28 mouse cellular contexts compared by ENCODE assay signal in genomic region chr2:59960495-59960772, GRCm38 (mm10).
DNase-seq lines count a peak whose midpoint lies in the region; ATAC-seq and TF ChIP-seq lines count a peak whose summit lies in the region.
"Had no signal": no experiment of that assay in that cellular context is flagged by ENCODE, and none has a peak within 500 bp of the region (broad histone marks: within the 10 kb centered on the region; RNA-seq: fewer than 3 reads in every experiment).

No protein-coding gene starts in this region.

- H3K4me3 ChIP-seq in heart, adult 2 months, result no peak overlapping the region
- no peak overlapping the region for H3K4me3 ChIP-seq in heart, embryonic 12.5 days
- no peak overlapping the region for H3K4me3 ChIP-seq in heart, embryonic 16.5 days (ENCODE audit: low read length)
- H3K4me3 ChIP-seq in heart, postnatal 0 days (ENCODE audit: low read depth, low read length), result no peak overlapping the region
- H3K4me3 ChIP-seq: embryonic facial prominence, embryonic 12.5 days; embryonic facial prominence, embryonic 15.5 days; hindbrain, embryonic 10.5 days; hindbrain, embryonic 13.5 days; intestine, embryonic 15.5 days; kidney, embryonic 15.5 days had no signal

- no peak for TF ChIP-seq CTCF in heart, adult 2 months (IDR thresholded peaks at IDR 0.05)
- no peak for TF ChIP-seq CTCF in heart, postnatal 0 days (IDR thresholded peaks at IDR 0.05; ENCODE audit: low read depth)

- peak overlapping the region; percentile 51 for H3K27ac ChIP-seq in heart, adult 2 months
- peak overlapping the region; percentile 84 for H3K27ac ChIP-seq in heart, embryonic 12.5 days (ENCODE audit: poor library complexity, severe bottlenecking)
- peak overlapping the region; percentile 81 for H3K27ac ChIP-seq in heart, embryonic 16.5 days (ENCODE audit: low read length)
- peak overlapping the region; percentile 62 for H3K27ac ChIP-seq in heart, postnatal 0 days (ENCODE audit: low read depth)
- H3K27ac ChIP-seq: embryonic facial prominence, embryonic 12.5 days; embryonic facial prominence, embryonic 15.5 days; hindbrain, embryonic 10.5 days; hindbrain, embryonic 13.5 days; intestine, embryonic 15.5 days; kidney, embryonic 15.5 days had no signal

- no peak for DNase-seq in heart, adult 2 months
- DNase-seq in heart, postnatal 4 days, result no peak
- DNase-seq in heart, postnatal 10 days, result no peak
- no peak for DNase-seq in heart, postnatal 25 days (ENCODE audit: low spot score)
- no peak for DNase-seq in heart, postnatal 0 days (ENCODE audit: low spot score)
- DNase-seq: adrenal gland, postnatal 10 days; adrenal gland, postnatal 36 days; cerebellum, adult 11 months; cerebellum, adult 2 months; cerebellum, adult 9-11 months; cerebellum, postnatal 25 days; forebrain, postnatal 0 days; gastrocnemius, postnatal 25 days; kidney, adult 11 months; kidney, adult 8-10 months had no signal

- no peaks in the 10 kb centered on the region for H3K79me2 ChIP-seq in heart, adult 2 months (replicated peaks; ENCODE audit: control insufficient read depth, insufficient read depth, low read length)

- H3K9ac ChIP-seq in heart, adult 2 months (ENCODE audit: low read depth, low read length), result no peak overlapping the region
- H3K9ac ChIP-seq in heart, embryonic 12.5 days, result no peak overlapping the region
- H3K9ac ChIP-seq in heart, embryonic 16.5 days (ENCODE audit: low read length), result peak overlapping the region; percentile 48
- no peak overlapping the region for H3K9ac ChIP-seq in heart, postnatal 0 days (replicated peaks; ENCODE audit: low read depth, low read length)
- H3K9ac ChIP-seq: embryonic facial prominence, embryonic 12.5 days; embryonic facial prominence, embryonic 15.5 days; forebrain, postnatal 0 days; hindbrain, embryonic 13.5 days; intestine, embryonic 15.5 days; kidney, embryonic 15.5 days had no signal

- no peaks in the 10 kb centered on the region for H3K9me3 ChIP-seq in heart, embryonic 12.5 days (replicated peaks)
- no peaks in the 10 kb centered on the region for H3K9me3 ChIP-seq in heart, embryonic 16.5 days (replicated peaks; ENCODE audit: control insufficient read depth, low read length)
- no peaks in the 10 kb centered on the region for H3K9me3 ChIP-seq in heart, postnatal 0 days (replicated peaks; ENCODE audit: control insufficient read depth, low read length)
- H3K9me3 ChIP-seq: embryonic facial prominence, embryonic 12.5 days; embryonic facial prominence, embryonic 15.5 days; G1E; hindbrain, embryonic 10.5 days; hindbrain, embryonic 13.5 days; intestine, embryonic 15.5 days; kidney, embryonic 15.5 days had no signal

- no peaks in the 10 kb centered on the region for H3K27me3 ChIP-seq in heart, adult 2 months (ENCODE audit: control insufficient read depth, insufficient read depth, low read length)
- no peaks in the 10 kb centered on the region for H3K27me3 ChIP-seq in heart, embryonic 12.5 days (replicated peaks)
- no peaks in the 10 kb centered on the region for H3K27me3 ChIP-seq in heart, embryonic 16.5 days (ENCODE audit: control insufficient read depth, insufficient read depth, low read length)
- no peaks in the 10 kb centered on the region for H3K27me3 ChIP-seq in heart, postnatal 0 days (ENCODE audit: control insufficient read depth, insufficient read depth, low read length)
- H3K27me3 ChIP-seq: embryonic facial prominence, embryonic 12.5 days; embryonic facial prominence, embryonic 15.5 days; hindbrain, embryonic 13.5 days; intestine, embryonic 15.5 days; kidney, embryonic 15.5 days; Patski had no signal

- TF ChIP-seq EP300 in heart, adult 2 months (IDR thresholded peaks at IDR 0.05; ENCODE audit: insufficient read depth, low read depth, low read length), result no peak
- TF ChIP-seq EP300 in heart, postnatal 0 days (IDR thresholded peaks at IDR 0.05; ENCODE audit: low read depth), result no peak

- no peak for TF ChIP-seq POLR2A in heart, adult 2 months (IDR thresholded peaks at IDR 0.05; ENCODE audit: insufficient read depth, low read depth, low read length)

- ATAC-seq in heart, embryonic 12.5 days (ENCODE audit: insufficient number of reproducible peaks, low FRiP score), result no peak
- no peak for ATAC-seq in heart, embryonic 16.5 days (replicated peaks; ENCODE audit: extremely low read depth, insufficient read depth, low FRiP score)
- ATAC-seq in heart, postnatal 0 days (ENCODE audit: insufficient read depth, low read depth), result no peak
- ATAC-seq in CD4-positive, CD25-positive, alpha-beta regulatory T cell, adult 4 months, result no peak
- ATAC-seq: forebrain, embryonic 14.5 days; forebrain, postnatal 0 days; hindbrain, embryonic 16.5 days; intestine, embryonic 15.5 days; Patski had no signal

- WGBS in heart, adult 2 months, result 71% methylated on average over 2 of the region's 2 CpGs
- WGBS in heart, embryonic 12.5 days, result 79% methylated on average over 2 of the region's 2 CpGs
- WGBS in heart, embryonic 16.5 days, result 79% methylated on average over 2 of the region's 2 CpGs
- WGBS in heart, postnatal 0 days, result 66% methylated on average over 2 of the region's 2 CpGs

- H3K36me3 ChIP-seq in heart, adult 2 months (ENCODE audit: control insufficient read depth, insufficient read depth, low read length), result peaks cover 8% of the 10 kb centered on the region
- H3K36me3 ChIP-seq in heart, embryonic 12.5 days, result peaks cover 21% of the 10 kb centered on the region; the same call in 1 of the 2 replicates
- H3K36me3 ChIP-seq in heart, embryonic 16.5 days (ENCODE audit: control insufficient read depth, insufficient read depth), result peaks cover 15% of the 10 kb centered on the region
- H3K36me3 ChIP-seq in heart, postnatal 0 days (replicated peaks; ENCODE audit: control insufficient read depth, insufficient read depth, low read length), result peaks cover 34% of the 10 kb centered on the region

- H3K4me1 ChIP-seq in heart, adult 2 months (ENCODE audit: control insufficient read depth, insufficient read depth, low read length), result peaks cover 2% of the 10 kb centered on the region
- peaks cover 45% of the 10 kb centered on the region for H3K4me1 ChIP-seq in heart, embryonic 12.5 days (replicated peaks)
- H3K4me1 ChIP-seq in heart, embryonic 16.5 days (ENCODE audit: control insufficient read depth, insufficient read depth, low read length), result peaks cover 20% of the 10 kb centered on the region
- peaks cover 27% of the 10 kb centered on the region for H3K4me1 ChIP-seq in heart, postnatal 0 days (ENCODE audit: control insufficient read depth, insufficient read depth)
- H3K4me1 ChIP-seq: embryonic facial prominence, embryonic 12.5 days; embryonic facial prominence, embryonic 15.5 days; hindbrain, embryonic 10.5 days; intestine, embryonic 15.5 days; kidney, embryonic 15.5 days had no signal

- intact Hi-C loops in heart, adult 2 months (cut with DNase I), result loop anchor here (5.0 kb wide), 1 partner anchor 247 kb away; the partner anchor contains the start of genes Baz2b and March7
- intact Hi-C loops in heart, postnatal 10 days (cut with DNase I), result no loop called here
- intact Hi-C loops in heart, postnatal 25 days (cut with DNase I), result loop anchor here (5.0 kb wide), 1 partner anchor 128 kb away; no protein-coding TSS in a partner anchor

- no peak overlapping the region for H3K4me2 ChIP-seq in heart, embryonic 12.5 days
- H3K4me2 ChIP-seq in heart, embryonic 16.5 days (ENCODE audit: low read depth, low read length), result no peak overlapping the region
- no peak overlapping the region for H3K4me2 ChIP-seq in heart, postnatal 0 days (ENCODE audit: low read depth, low read length)
- H3K4me2 ChIP-seq: embryonic facial prominence, embryonic 12.5 days; embryonic facial prominence, embryonic 15.5 days; hindbrain, embryonic 13.5 days; intestine, embryonic 15.5 days; kidney, embryonic 15.5 days had no signal
